Mouse (Mus musculus) stomach, embryonic 14.5 days (tissue): Measurements from ENCODE around the gene Cmbl. TPM values are rescaled to one million over a fixed set of nuclear protein-coding genes. Genes with fewer than 3 reads are reported as not detected.

ENCODE experiments used
- ATAC-seq: fragments of 200-750 bp; cut with Nextera tagmentation; 2 replicates; pipeline ENCODE4 v1.8.0; 2017; ENCODE audit warnings: low read depth, moderate TSS enrichment; ENCODE audit not compliant: insufficient number of reproducible peaks, insufficient read depth, low FRiP score
- H3K27ac ChIP-seq: fragments of 300-500 bp; sonication (generic); 2 replicates; pipeline ENCODE4 v1.5.1; 2014; ENCODE audit warnings: mild to moderate bottlenecking, low read length, moderate library complexity, mixed read lengths
- H3K27me3 ChIP-seq: fragments of 300-500 bp; sonication (generic); 2 replicates; pipeline ENCODE4 v1.6.1; 2014; ENCODE audit warnings: low read length, control low read depth, mixed read lengths; ENCODE audit not compliant: control insufficient read depth, insufficient read depth
- H3K36me3 ChIP-seq: fragments of 300-500 bp; sonication (generic); 2 replicates; pipeline ENCODE4 v1.6.1; 2014; ENCODE audit warnings: mild to moderate bottlenecking, control low read depth, low read length, moderate library complexity, mixed read lengths; ENCODE audit not compliant: control insufficient read depth, insufficient read depth
- H3K4me1 ChIP-seq: fragments of 300-500 bp; sonication (generic); 2 replicates; pipeline ENCODE4 v1.6.1; 2014; ENCODE audit warnings: low read length, control low read depth, mixed read lengths; ENCODE audit not compliant: control insufficient read depth, insufficient read depth
- H3K4me2 ChIP-seq: fragments of 300-500 bp; sonication (generic); replicated peaks from 2 replicates; pipeline ENCODE4 v1.6.1; 2014; ENCODE audit warnings: low read depth, low read length, control low read depth
- H3K4me3 ChIP-seq: fragments of 300-500 bp; sonication (generic); 2 replicates; pipeline ENCODE4 v1.5.1; 2014; ENCODE audit warnings: low read depth, low read length, control low read depth
- H3K9ac ChIP-seq: fragments of 300-500 bp; sonication (generic); replicated peaks from 2 replicates; pipeline ENCODE4 v1.6.1; 2014; ENCODE audit warnings: low read depth, mild to moderate bottlenecking, control low read depth, low read length, moderate library complexity, mixed read lengths
- H3K9me3 ChIP-seq: fragments of 300-500 bp; sonication (generic); 2 replicates; pipeline ENCODE4 v1.6.1; 2016; ENCODE audit warnings: low read depth, low read length, control low read depth; ENCODE audit not compliant: control insufficient read depth
- WGBS: fragments of 180-500 bp; shearing (Covaris S2); extraction: QIAGEN DNeasy Blood & Tissue Kit; methylation state at CpG from one replicate; pipeline ENCODE4 v1.1.7; 2014; 5-methylcytosine and 5-hydroxymethylcytosine counted together
- polyA plus RNA-seq: library from polyadenylated mRNA; unstranded; fragments of >200 nt; fragmentation: Nextera tagmentation; extraction: Ambion mirVana; gene quantifications from 2 replicates; pipeline ENCODE4 v1.2.1, GENCODE M21; 2014

Gene Cmbl
- polyA plus RNA-seq, 1 experiment from 2014 or later = 7.2 TPM

DNA sequence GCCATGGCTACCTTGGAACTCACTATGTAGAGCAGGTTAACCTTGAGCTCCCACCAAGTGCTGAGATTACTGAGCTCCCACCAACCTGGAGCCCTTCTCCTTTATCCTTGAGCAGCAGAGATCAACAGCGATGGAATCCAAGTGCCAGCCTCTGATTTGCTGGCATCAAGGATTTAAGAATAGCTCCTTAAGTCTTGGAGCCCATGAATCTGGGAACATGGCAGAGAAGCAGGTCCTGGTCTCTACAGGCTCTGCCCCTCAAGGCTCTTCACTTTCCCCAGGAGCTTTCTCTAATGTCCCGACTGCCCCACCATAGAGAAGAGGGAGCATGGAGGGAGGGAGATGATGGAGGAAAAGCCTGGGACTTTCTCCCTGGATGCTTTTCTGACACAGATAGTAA is 27.5 kb upstream of the Cmbl start:
- Histone ChIP-seq H3K27ac (no peak overlapping the region), H3K36me3 (no peaks in the 10 kb centered on the region), H3K9me3 (no peaks in the 10 kb centered on the region), H3K9ac (no peak overlapping the region), H3K4me3 (no peak overlapping the region), H3K4me2 (no peak overlapping the region), H3K4me1 (peaks cover 13% of the 10 kb centered on the region), H3K27me3 (no peaks in the 10 kb centered on the region)
- ATAC-seq = no peak
- 89% methylated on average over 2 of the region's 2 CpGs for WGBS

- WGBS = 89% methylated on average over 3 of the region's 3 CpGs
- Histone ChIP-seq H3K27me3 (no peaks in the 10 kb centered on the region), H3K4me2 (no peak overlapping the region), H3K9me3 (no peaks in the 10 kb centered on the region), H3K27ac (no peak overlapping the region), H3K4me3 (no peak overlapping the region), H3K9ac (no peak overlapping the region), H3K4me1 (peaks cover 13% of the 10 kb centered on the region), H3K36me3 (no peaks in the 10 kb centered on the region)
- ATAC-seq = no peak
Measured at GRCm38 (mm10) chr15:31538346-31538745, 26.8 kb upstream of the Cmbl start.

DNA sequence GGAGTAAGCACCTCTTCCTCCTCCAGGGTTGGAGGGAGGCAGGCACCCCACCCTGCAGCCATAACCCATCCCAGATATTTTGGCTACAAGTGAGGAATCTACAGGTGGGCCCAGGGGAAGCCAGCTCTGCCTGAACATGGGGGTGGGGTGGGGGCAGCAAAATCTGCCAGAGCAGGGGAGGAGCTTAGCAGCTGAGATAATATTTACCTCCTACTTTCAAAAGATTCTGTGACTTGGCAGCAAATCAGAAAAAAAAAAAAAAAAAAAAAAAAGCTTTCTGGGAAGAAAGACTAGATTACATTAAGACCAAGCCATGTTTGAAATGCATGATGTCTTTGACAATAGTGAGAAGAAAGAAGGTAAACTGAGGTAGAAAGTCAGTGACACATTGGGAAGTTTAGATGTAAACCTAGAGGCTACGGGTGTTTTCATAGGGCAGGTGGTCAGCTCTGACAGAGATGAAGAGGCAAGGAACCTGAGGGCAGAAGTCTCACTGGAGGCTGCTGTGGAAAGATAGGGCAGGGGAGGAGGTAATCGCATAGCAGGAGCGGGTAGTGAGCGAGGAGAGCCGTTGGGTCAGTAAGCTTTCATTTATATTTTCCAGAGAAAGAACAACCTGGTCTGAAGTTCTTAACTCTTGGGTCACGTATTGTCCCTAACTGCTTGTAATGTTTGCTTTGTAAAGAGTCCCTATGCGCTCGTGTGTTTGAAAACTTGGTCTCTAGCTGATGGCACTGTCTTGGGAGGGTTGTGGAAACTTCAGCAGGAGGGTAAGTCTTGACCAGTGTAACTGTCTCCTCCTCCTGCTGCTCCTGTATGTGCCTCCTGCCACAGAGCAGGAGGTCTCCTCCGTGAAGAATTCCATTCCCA is 25.3 kb upstream of the Cmbl start:
- Histone ChIP-seq H3K27ac (no peak overlapping the region; the same call in 1 of the 2 replicates), H3K4me1 (peaks cover 13% of the 10 kb centered on the region), H3K36me3 (no peaks in the 10 kb centered on the region), H3K27me3 (no peaks in the 10 kb centered on the region), H3K9ac (no peak overlapping the region), H3K9me3 (no peaks in the 10 kb centered on the region), H3K4me2 (no peak overlapping the region), H3K4me3 (no peak overlapping the region)
- WGBS = 34% methylated on average over 9 of the region's 9 CpGs
- ATAC-seq = no peak

DNA sequence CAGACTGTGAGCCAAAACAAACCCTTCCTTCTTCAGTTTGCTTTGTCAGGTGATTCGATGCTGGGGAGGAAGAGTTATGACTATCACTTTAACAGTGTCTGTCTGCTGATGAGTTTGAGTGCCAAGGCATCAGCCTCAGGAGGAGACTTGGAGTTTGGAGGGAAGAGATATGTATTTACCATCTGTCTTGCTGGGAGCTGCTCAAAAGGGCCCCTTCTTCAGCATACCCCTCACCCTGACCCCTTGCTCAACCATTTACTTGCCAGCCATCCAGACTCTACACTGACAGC is 24.7 kb upstream of the Cmbl start:
- H3K27me3 ChIP-seq = no peaks in the 10 kb centered on the region
- H3K36me3 ChIP-seq = no peaks in the 10 kb centered on the region
- WGBS = 23% methylated on average over 1 of the region's 1 CpGs
- peaks cover 13% of the 10 kb centered on the region for H3K4me1 ChIP-seq
- ATAC-seq = no peak
- H3K4me2 ChIP-seq = no peak overlapping the region
- no peak overlapping the region for H3K9ac ChIP-seq
- no peak overlapping the region for H3K4me3 ChIP-seq
- H3K9me3 ChIP-seq = no peaks in the 10 kb centered on the region
- H3K27ac ChIP-seq = no peak overlapping the region; the same call in 1 of the 2 replicates

DNA sequence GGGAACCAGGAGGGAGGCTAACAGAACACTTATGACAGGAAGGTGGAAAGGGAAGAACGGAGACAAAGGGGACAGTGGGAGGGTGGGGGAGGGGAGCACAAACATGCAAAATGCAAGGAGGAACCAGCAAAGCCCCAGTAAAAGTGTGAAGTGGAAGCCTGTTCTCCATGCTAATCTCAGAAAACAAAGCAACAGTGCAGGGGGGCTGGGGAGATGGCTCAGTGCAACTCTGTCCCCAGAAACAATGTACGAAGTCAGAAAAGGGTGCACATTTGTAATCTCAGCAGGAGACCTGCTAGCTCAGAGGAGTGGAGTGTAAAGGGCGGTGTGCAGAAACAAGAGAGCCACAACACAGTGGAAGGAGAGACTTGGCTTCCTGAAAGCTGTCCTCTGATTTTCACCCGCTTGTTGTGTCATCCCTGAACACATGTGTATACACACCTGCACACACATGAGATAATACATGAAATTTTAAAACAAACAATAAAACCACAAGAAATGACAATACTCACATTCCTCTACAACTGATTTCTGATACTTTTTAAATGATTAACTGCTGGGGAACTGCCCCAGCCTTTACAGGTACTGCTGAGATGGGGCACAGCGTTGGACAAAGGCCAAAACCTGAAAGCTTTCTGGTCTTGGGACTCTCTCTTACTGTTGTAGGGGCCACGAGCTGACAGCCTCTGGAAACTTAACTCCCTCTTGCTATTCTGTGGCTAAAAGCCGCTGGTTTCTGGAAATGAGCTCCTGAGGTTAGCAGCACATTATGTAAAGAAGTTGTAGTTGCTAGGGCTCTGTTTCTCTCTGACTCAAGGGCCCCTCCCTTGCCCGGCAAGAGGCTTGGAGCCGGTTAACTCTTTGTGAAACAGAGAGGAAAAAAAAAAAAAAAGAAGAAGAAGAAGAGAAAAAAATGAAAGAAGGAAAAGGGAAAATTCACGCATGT is 22.9 kb upstream of the Cmbl start:
- peak overlapping the region; percentile 58; the same call in 1 of the 2 replicates for H3K27ac ChIP-seq
- H3K9me3 ChIP-seq = no peaks in the 10 kb centered on the region
- no peaks in the 10 kb centered on the region for H3K36me3 ChIP-seq
- ATAC-seq = peak; percentile 46; the same call in 1 of the 2 replicates
- no peak overlapping the region for H3K9ac ChIP-seq
- H3K27me3 ChIP-seq = no peaks in the 10 kb centered on the region
- H3K4me2 ChIP-seq = no peak overlapping the region
- H3K4me1 ChIP-seq = peaks cover 13% of the 10 kb centered on the region
- WGBS = 11% methylated on average over 10 of the region's 10 CpGs
- no peak overlapping the region for H3K4me3 ChIP-seq

DNA sequence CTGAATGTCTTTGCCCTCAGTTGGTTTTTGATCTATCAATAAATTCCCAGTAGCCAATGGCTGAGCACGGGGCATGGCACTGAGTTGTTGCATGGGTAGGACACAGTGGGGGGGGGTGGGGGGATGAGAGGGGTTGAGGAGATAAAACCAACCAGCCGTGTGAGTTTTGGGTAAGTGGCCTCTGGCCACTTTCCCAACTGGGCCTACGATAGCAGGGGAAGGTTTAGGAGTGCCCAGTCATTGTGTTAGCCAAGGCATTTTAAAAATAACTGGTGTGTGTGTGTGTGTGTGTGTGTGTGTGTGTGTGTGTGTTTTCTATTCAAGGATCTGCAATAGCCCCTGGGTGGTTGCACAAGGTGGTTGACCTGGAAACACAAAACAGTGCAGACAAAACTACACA is 21.9 kb upstream of the Cmbl start:
- Histone ChIP-seq H3K36me3 (no peaks in the 10 kb centered on the region), H3K9ac (no peak overlapping the region), H3K4me3 (no peak overlapping the region), H3K4me1 (peaks cover 13% of the 10 kb centered on the region), H3K9me3 (no peaks in the 10 kb centered on the region), H3K27ac (no peak overlapping the region), H3K4me2 (no peak overlapping the region), H3K27me3 (no peaks in the 10 kb centered on the region)
- no peak for ATAC-seq
- WGBS = 17% methylated on average over 3 of the region's 3 CpGs

GRCm38 (mm10) chr15:31545058-31545457 is 20.1 kb upstream of the Cmbl start:
- H3K4me1 ChIP-seq = peaks cover 13% of the 10 kb centered on the region
- H3K27ac ChIP-seq = no peak overlapping the region
- H3K9ac ChIP-seq = no peak overlapping the region
- no peaks in the 10 kb centered on the region for H3K27me3 ChIP-seq
- no peaks in the 10 kb centered on the region for H3K9me3 ChIP-seq
- H3K4me2 ChIP-seq = no peak overlapping the region
- no peak overlapping the region for H3K4me3 ChIP-seq
- WGBS = 86% methylated on average over 1 of the region's 1 CpGs
- ATAC-seq = no peak
- no peaks in the 10 kb centered on the region for H3K36me3 ChIP-seq

- Histone ChIP-seq H3K4me3 (no peak overlapping the region), H3K9me3 (no peaks in the 10 kb centered on the region), H3K36me3 (no peaks in the 10 kb centered on the region), H3K4me2 (no peak overlapping the region), H3K4me1 (peaks cover 8% of the 10 kb centered on the region), H3K27ac (no peak overlapping the region), H3K9ac (no peak overlapping the region), H3K27me3 (no peaks in the 10 kb centered on the region)
- ATAC-seq = no peak
- whole genome bisulfite sequencing = 84% methylated on average over 6 of the region's 6 CpGs
Measured at GRCm38 (mm10) chr15:31546291-31546690, 18.9 kb upstream of the Cmbl start.
